Mouse (Mus musculus) hindbrain, embryonic 16.5 days (tissue): ENCODE data around the gene Pfkfb4. TPM values are rescaled to one million over a fixed set of nuclear protein-coding genes. Genes with fewer than 3 reads are reported as not detected.

ENCODE experiments used
- ATAC-seq: fragments of 200-750 bp; cut with Nextera tagmentation; 2 replicates; pipeline ENCODE4 v1.8.0; 2017; ENCODE audit warnings: moderate TSS enrichment, moderate library complexity
- H3K27ac ChIP-seq: fragments of 300-500 bp; sonication (generic); 2 replicates; pipeline ENCODE4 v1.5.1; 2014; ENCODE audit warnings: low read depth, mild to moderate bottlenecking, control low read depth, low read length, moderate library complexity
- H3K27me3 ChIP-seq: fragments of 300-500 bp; sonication (generic); replicated peaks from 2 replicates; pipeline ENCODE4 v1.6.1; 2014; ENCODE audit warnings: low read length; ENCODE audit not compliant: control insufficient read depth, insufficient read depth
- H3K36me3 ChIP-seq: fragments of 300-500 bp; sonication (generic); 2 replicates; pipeline ENCODE4 v1.6.1; 2014; ENCODE audit warnings: mild to moderate bottlenecking, low read length, moderate library complexity, mixed read lengths; ENCODE audit not compliant: control insufficient read depth, insufficient read depth
- H3K4me1 ChIP-seq: fragments of 300-500 bp; sonication (generic); 2 replicates; pipeline ENCODE4 v1.6.1; 2014; ENCODE audit warnings: low read depth, low read length; ENCODE audit not compliant: control insufficient read depth, insufficient read depth
- H3K4me2 ChIP-seq: fragments of 300-500 bp; sonication (generic); 2 replicates; pipeline ENCODE4 v1.6.1; 2014; ENCODE audit warnings: mild to moderate bottlenecking, low read length, control low read depth, moderate library complexity
- H3K4me3 ChIP-seq: fragments of 300-500 bp; sonication (generic); 2 replicates; pipeline ENCODE4 v1.5.1; 2014; ENCODE audit warnings: mild to moderate bottlenecking, low read length, control low read depth, moderate library complexity
- H3K9ac ChIP-seq: fragments of 300-500 bp; sonication (generic); 2 replicates; pipeline ENCODE4 v1.6.1; 2014; ENCODE audit warnings: low read depth, mild to moderate bottlenecking, control low read depth, low read length, moderate library complexity
- H3K9me3 ChIP-seq: fragments of 300-500 bp; sonication (generic); 2 replicates; pipeline ENCODE4 v1.6.1; 2014; ENCODE audit warnings: mild to moderate bottlenecking, low read length, moderate library complexity; ENCODE audit not compliant: control insufficient read depth
- WGBS: fragments of 180-500 bp; shearing (Covaris S2); extraction: QIAGEN DNeasy Blood & Tissue Kit; methylation state at CpG from one replicate; pipeline ENCODE4 v1.1.7; 2014; 5-methylcytosine and 5-hydroxymethylcytosine counted together
- polyA plus RNA-seq: library from polyadenylated mRNA; unstranded; fragments of >200 nt; fragmentation: Nextera tagmentation; extraction: Ambion mirVana; gene quantifications from 2 replicates; pipeline ENCODE4 v1.2.1, GENCODE M21; 2015

Gene Pfkfb4
- polyA plus RNA-seq, 1 experiment from 2014 or later = 31.3 TPM

GRCm38 (mm10) chr9:109022866-109023685 is 31.5 kb downstream of the Pfkfb4 start:
- H3K4me2 ChIP-seq = no peak overlapping the region
- H3K4me1 ChIP-seq = no peaks in the 10 kb centered on the region
- no peak overlapping the region for H3K9ac ChIP-seq
- 93% methylated on average over 17 of the region's 17 CpGs for WGBS
- no peak for ATAC-seq
- peaks cover 2% of the 10 kb centered on the region; the same call in 1 of the 2 replicates for H3K36me3 ChIP-seq
- no peak overlapping the region for H3K4me3 ChIP-seq
- no peak overlapping the region for H3K27ac ChIP-seq
- no peaks in the 10 kb centered on the region for H3K9me3 ChIP-seq
- H3K27me3 ChIP-seq = no peaks in the 10 kb centered on the region

- WGBS = 80% methylated on average over 7 of the region's 8 CpGs
- no peak for ATAC-seq
- H3K36me3 ChIP-seq = peaks cover 2% of the 10 kb centered on the region; the same call in 1 of the 2 replicates
Observed at GRCm38 (mm10) chr9:109027521-109027920, 35.9 kb downstream of the Pfkfb4 start.

GRCm38 (mm10) chr9:109028421-109028820 is 36.8 kb downstream of the Pfkfb4 start:
- Histone ChIP-seq H3K4me1 (no peaks in the 10 kb centered on the region), H3K9me3 (no peaks in the 10 kb centered on the region), H3K4me2 (no peak overlapping the region), H3K4me3 (no peak overlapping the region), H3K9ac (no peak overlapping the region), H3K36me3 (peaks cover 2% of the 10 kb centered on the region; the same call in 1 of the 2 replicates), H3K27ac (no peak overlapping the region), H3K27me3 (no peaks in the 10 kb centered on the region)
- WGBS = 70% methylated on average over 3 of the region's 3 CpGs
- no peak for ATAC-seq

More at GRCm38 (mm10) chr9:109027521-109027920, 35.9 kb downstream of the Pfkfb4 start:
- Histone ChIP-seq H3K4me1 (no peaks in the 10 kb centered on the region), H3K27me3 (no peaks in the 10 kb centered on the region), H3K27ac (no peak overlapping the region), H3K4me3 (no peak overlapping the region), H3K9ac (no peak overlapping the region), H3K9me3 (no peaks in the 10 kb centered on the region), H3K4me2 (no peak overlapping the region)

GRCm38 (mm10) chr9:109028919-109029318 is 37.3 kb downstream of the Pfkfb4 start:
- no peak for ATAC-seq
- H3K36me3 ChIP-seq = peaks cover 2% of the 10 kb centered on the region; the same call in 1 of the 2 replicates
- no peak overlapping the region for H3K9ac ChIP-seq
- no peaks in the 10 kb centered on the region for H3K27me3 ChIP-seq
- WGBS = 81% methylated on average over 5 of the region's 5 CpGs
- H3K27ac ChIP-seq = no peak overlapping the region
- no peaks in the 10 kb centered on the region for H3K9me3 ChIP-seq
- no peak overlapping the region for H3K4me3 ChIP-seq
- H3K4me1 ChIP-seq = no peaks in the 10 kb centered on the region
- H3K4me2 ChIP-seq = no peak overlapping the region

GRCm38 (mm10) chr9:109030312-109030711 is 38.7 kb downstream of the Pfkfb4 start:
- Histone ChIP-seq H3K27me3 (no peaks in the 10 kb centered on the region), H3K27ac (no peak overlapping the region), H3K9ac (no peak overlapping the region), H3K36me3 (peaks cover 2% of the 10 kb centered on the region; the same call in 1 of the 2 replicates), H3K4me1 (no peaks in the 10 kb centered on the region), H3K4me3 (no peak overlapping the region), H3K9me3 (no peaks in the 10 kb centered on the region), H3K4me2 (no peak overlapping the region)
- no peak for ATAC-seq
- WGBS = 71% methylated on average over 3 of the region's 3 CpGs

DNA sequence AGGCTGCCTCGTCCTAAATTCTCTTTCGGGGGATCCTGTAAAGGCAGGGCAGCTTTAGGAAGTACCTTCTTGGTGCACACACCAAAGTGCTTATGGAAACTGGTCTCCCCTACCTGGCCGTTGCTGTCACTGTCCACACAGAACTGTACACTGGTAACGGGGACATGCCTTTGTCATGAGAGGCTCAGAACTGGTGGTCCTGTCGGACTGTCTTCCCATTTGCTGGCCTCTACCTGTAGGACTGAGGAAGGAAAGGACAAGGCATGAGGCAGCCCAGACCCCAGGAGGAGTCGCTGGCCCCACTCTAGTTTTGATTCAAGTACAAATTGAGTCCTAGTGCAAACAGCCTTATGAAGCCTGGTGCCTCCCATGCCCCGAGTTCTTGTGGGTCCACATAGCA is 39.4 kb downstream of the Pfkfb4 start:
- Histone ChIP-seq H3K4me3 (no peak overlapping the region), H3K9me3 (no peaks in the 10 kb centered on the region), H3K4me1 (no peaks in the 10 kb centered on the region), H3K4me2 (no peak overlapping the region), H3K27me3 (no peaks in the 10 kb centered on the region), H3K9ac (no peak overlapping the region), H3K36me3 (no peaks in the 10 kb centered on the region; the same call in 1 of the 2 replicates), H3K27ac (no peak overlapping the region)
- ATAC-seq = no peak
- WGBS = 96% methylated on average over 7 of the region's 7 CpGs

- no peaks in the 10 kb centered on the region for H3K4me1 ChIP-seq
- no peaks in the 10 kb centered on the region; the same call in 1 of the 2 replicates for H3K36me3 ChIP-seq
- no peaks in the 10 kb centered on the region for H3K27me3 ChIP-seq
- no peaks in the 10 kb centered on the region for H3K9me3 ChIP-seq
- H3K27ac ChIP-seq = no peak overlapping the region
- H3K4me3 ChIP-seq = no peak overlapping the region
- H3K4me2 ChIP-seq = no peak overlapping the region
- 91% methylated on average over 8 of the region's 8 CpGs for WGBS
- H3K9ac ChIP-seq = no peak overlapping the region
- no peak for ATAC-seq
Observed at GRCm38 (mm10) chr9:109031686-109032085, 40.1 kb downstream of the Pfkfb4 start.

DNA sequence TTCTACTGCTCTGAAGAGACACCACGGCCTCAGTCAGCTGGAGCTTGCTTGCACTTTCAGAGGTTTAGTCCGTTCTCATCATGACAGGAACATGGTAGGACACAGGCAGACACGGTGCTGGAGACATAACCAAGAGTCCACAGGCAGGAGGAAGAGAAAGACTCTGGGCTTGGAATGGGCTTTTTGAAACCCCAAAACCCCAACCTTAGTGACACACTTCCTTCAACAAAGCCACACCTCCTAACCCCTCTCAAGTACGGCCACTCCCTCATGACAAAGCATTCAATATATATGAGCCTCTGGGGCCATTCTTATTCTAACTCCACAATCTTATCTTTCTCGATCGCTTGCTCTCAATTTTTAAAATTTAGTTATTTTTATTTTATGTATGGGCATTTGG is 40.9 kb downstream of the Pfkfb4 start:
- H3K4me2 ChIP-seq = no peak overlapping the region
- H3K27me3 ChIP-seq = no peaks in the 10 kb centered on the region
- no peak overlapping the region for H3K9ac ChIP-seq
- H3K4me3 ChIP-seq = no peak overlapping the region
- WGBS = 77% methylated on average over 6 of the region's 6 CpGs
- H3K4me1 ChIP-seq = no peaks in the 10 kb centered on the region
- ATAC-seq = no peak
- no peak overlapping the region for H3K27ac ChIP-seq
- no peaks in the 10 kb centered on the region; the same call in 1 of the 2 replicates for H3K36me3 ChIP-seq
- no peaks in the 10 kb centered on the region for H3K9me3 ChIP-seq

DNA sequence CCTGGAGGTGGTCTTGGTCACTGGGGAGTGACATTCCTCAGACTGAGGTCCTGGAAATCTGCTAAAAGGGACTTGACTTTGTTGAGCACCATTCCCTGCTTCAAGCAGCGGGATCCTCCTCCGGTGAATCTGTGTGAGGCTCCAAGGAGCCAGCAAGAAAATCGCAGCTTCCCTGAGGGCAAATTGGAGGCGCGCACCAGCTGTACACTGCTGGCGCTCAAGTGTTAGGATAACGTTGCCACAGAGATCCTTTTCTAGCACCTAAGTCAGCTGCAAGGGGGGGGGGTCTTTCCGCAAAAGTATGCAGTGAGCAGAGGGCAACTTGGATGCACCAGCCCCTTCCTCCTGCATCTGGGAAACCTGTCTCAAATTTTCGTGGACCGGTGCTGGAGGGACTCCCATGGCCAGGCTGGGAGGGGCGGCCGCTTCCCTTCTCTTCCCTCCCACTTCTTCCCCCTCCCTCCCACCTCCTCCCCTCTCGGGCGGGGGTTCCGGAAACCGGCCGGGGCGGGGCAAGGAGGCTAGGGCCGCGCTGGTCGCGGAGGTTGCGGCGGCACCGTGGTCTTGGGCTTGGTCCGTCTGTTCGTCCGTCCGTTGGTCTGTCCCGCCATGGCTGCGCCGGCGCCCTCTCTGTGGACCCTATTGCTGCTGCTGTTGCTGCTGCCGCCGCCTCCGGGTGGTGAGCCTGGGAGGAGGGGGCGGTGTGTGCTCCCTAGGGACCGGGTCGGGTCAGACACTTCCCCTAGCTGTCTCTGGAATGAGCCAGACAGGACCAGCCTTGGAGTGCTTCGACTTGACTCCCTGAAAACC is 46.7 kb downstream of the Pfkfb4 start, which contains the start of gene Shisa5:
Gene Shisa5 (plus strand): TSS at position 480 of the 810 bp plus-strand sequence.
- Histone ChIP-seq H3K4me1 (peaks cover 5% of the 10 kb centered on the region; the same call in 1 of the 2 replicates), H3K27ac (peak within 1 kb of the TSS; percentile 51; the same call in 1 of the 2 replicates), H3K9ac (peak within 1 kb of the TSS; percentile 75), H3K4me2 (peak within 1 kb of the TSS; percentile 77), H3K9me3 (no peaks in the 10 kb centered on the region), H3K36me3 (no peaks in the 10 kb centered on the region), H3K27me3 (no peaks in the 10 kb centered on the region), H3K4me3 (peak within 1 kb of the TSS; percentile 66)
- peak; percentile 82 for ATAC-seq
- under 1% methylated on average over 37 of the region's 40 CpGs for WGBS
